Mouse (Mus musculus): ENCODE data around the gene Phf14.

Gene Phf14

GRCm38 (mm10) chr6:12023395-12023794 is 115.8 kb downstream of the Phf14 start:
- no peak for DNase-seq

GRCm38 (mm10) chr6:12026804-12027537 is 119.4 kb downstream of the Phf14 start:
- no peak for DNase-seq

- DNase-seq = no peak
These were observed 127.0 kb downstream of the Phf14 start for GRCm38 (mm10) chr6:12034561-12034960.

GRCm38 (mm10) chr6:12038268-12038667 is 130.7 kb downstream of the Phf14 start:
- DNase-seq = no peak

- no peak for DNase-seq
These were observed 145.3 kb downstream of the Phf14 start for GRCm38 (mm10) chr6:12052884-12053283.

GRCm38 (mm10) chr6:12054149-12054548 is 146.5 kb downstream of the Phf14 start:
- DNase-seq = peak; percentile 40

GRCm38 (mm10) chr6:12058717-12059116 is 151.1 kb downstream of the Phf14 start:
- no peak for DNase-seq

- DNase-seq = no peak
These were observed 152.4 kb downstream of the Phf14 start for GRCm38 (mm10) chr6:12059971-12060370.

- DNase-seq = no peak
These were observed 153.0 kb downstream of the Phf14 start for GRCm38 (mm10) chr6:12060452-12061140.

- no peak for DNase-seq
These were observed 160.3 kb downstream of the Phf14 start for GRCm38 (mm10) chr6:12067956-12068355.

- DNase-seq = no peak
These were observed 161.7 kb downstream of the Phf14 start for GRCm38 (mm10) chr6:12069357-12069756.

- DNase-seq = no peak
These were observed 167.0 kb downstream of the Phf14 start for GRCm38 (mm10) chr6:12074599-12074998.

GRCm38 (mm10) chr6:12077338-12077737 is 169.7 kb downstream of the Phf14 start:
- no peak for DNase-seq

- DNase-seq = no peak
These were observed 170.4 kb downstream of the Phf14 start for GRCm38 (mm10) chr6:12077880-12078618.

GRCm38 (mm10) chr6:12079260-12079659 is 171.7 kb downstream of the Phf14 start:
- DNase-seq = no peak

GRCm38 (mm10) chr6:12080423-12080822 is 172.8 kb downstream of the Phf14 start:
- DNase-seq = no peak

- no peak for DNase-seq
These were observed 174.1 kb downstream of the Phf14 start for GRCm38 (mm10) chr6:12081722-12082121.

- no peak for DNase-seq
These were observed 174.5 kb downstream of the Phf14 start for GRCm38 (mm10) chr6:12082125-12082524.

- DNase-seq = no peak
These were observed 175.1 kb downstream of the Phf14 start for GRCm38 (mm10) chr6:12082531-12083216.

- DNase-seq = no peak
These were observed 177.1 kb downstream of the Phf14 start for GRCm38 (mm10) chr6:12084721-12085120.

GRCm38 (mm10) chr6:12089439-12089992 is 181.9 kb downstream of the Phf14 start:
- DNase-seq = no peak

- no peak for DNase-seq
These were observed 188.1 kb downstream of the Phf14 start for GRCm38 (mm10) chr6:12095716-12096115.

GRCm38 (mm10) chr6:12097125-12097524 is 189.5 kb downstream of the Phf14 start:
- no peak for DNase-seq

All from lung, postnatal 14 days (tissue).